Mouse (Mus musculus): Measurements from ENCODE around the gene Ppp1r1b.

The Ppp1r1b gene

GRCm38 (mm10) chr11:98346168-98346567, 2.0 kb upstream of the Ppp1r1b start:
- DNase-seq (ENCODE audit: low spot score in 2 of 2), result no peak

- DNase-seq (ENCODE audit: low spot score in 2 of 2), result no peak
These were observed 670 bp upstream of the Ppp1r1b start for GRCm38 (mm10) chr11:98347385-98348082.

GRCm38 (mm10) chr11:98349308-98349707, 1.1 kb downstream of the Ppp1r1b start:
- no peak for DNase-seq (ENCODE audit: low spot score in 2 of 2)

- DNase-seq (ENCODE audit: low spot score in 2 of 2), result no peak
These were observed 4.2 kb downstream of the Ppp1r1b start for GRCm38 (mm10) chr11:98352272-98352990.

- no peak for DNase-seq (ENCODE audit: low spot score in 2 of 2)
These were observed 5.5 kb downstream of the Ppp1r1b start for GRCm38 (mm10) chr11:98353651-98354211.

- no peak for DNase-seq (ENCODE audit: low spot score in 2 of 2)
These were observed 6.2 kb downstream of the Ppp1r1b start for GRCm38 (mm10) chr11:98354445-98354844.

- DNase-seq (ENCODE audit: low spot score in 2 of 2), result peak; percentile 59 to 76
These were observed 7.6 kb downstream of the Ppp1r1b start for GRCm38 (mm10) chr11:98355732-98356299.

GRCm38 (mm10) chr11:98356625-98357394, 8.6 kb downstream of the Ppp1r1b start:
- no peak for DNase-seq (ENCODE audit: low spot score in 2 of 2)

GRCm38 (mm10) chr11:98357396-98358160, 9.4 kb downstream of the Ppp1r1b start:
- no peak for DNase-seq (ENCODE audit: low spot score in 2 of 2)

GRCm38 (mm10) chr11:98358161-98359083, 10.2 kb downstream of the Ppp1r1b start, which contains the start of gene Stard3:
Gene Stard3, plus strand, starts transcription at chr11:98358368.
- peak; percentile 90 to 93 for DNase-seq (ENCODE audit: low spot score in 2 of 2)

- no peak for DNase-seq (ENCODE audit: low spot score in 2 of 2)
These were observed 12.8 kb downstream of the Ppp1r1b start for GRCm38 (mm10) chr11:98360866-98361521.

GRCm38 (mm10) chr11:98363817-98364216, 15.6 kb downstream of the Ppp1r1b start:
- DNase-seq (ENCODE audit: low spot score in 2 of 2), result no peak

GRCm38 (mm10) chr11:98364410-98364809, 16.2 kb downstream of the Ppp1r1b start:
- DNase-seq (ENCODE audit: low spot score in 2 of 2), result no peak

- DNase-seq (ENCODE audit: low spot score in 2 of 2), result no peak
These were observed 18.1 kb downstream of the Ppp1r1b start for GRCm38 (mm10) chr11:98366290-98366689.

GRCm38 (mm10) chr11:98367171-98367862, 19.1 kb downstream of the Ppp1r1b start:
- peak; percentile 40 to 54 for DNase-seq (ENCODE audit: low spot score in 2 of 2)

- no peak for DNase-seq (ENCODE audit: low spot score in 2 of 2)
These were observed 19.6 kb downstream of the Ppp1r1b start for GRCm38 (mm10) chr11:98367863-98368186.

GRCm38 (mm10) chr11:98369337-98369736, 21.1 kb downstream of the Ppp1r1b start:
- no peak for DNase-seq (ENCODE audit: low spot score in 2 of 2)

- DNase-seq (ENCODE audit: low spot score in 2 of 2), result no peak
These were observed 22.4 kb downstream of the Ppp1r1b start for GRCm38 (mm10) chr11:98370588-98370987.

All from thymus, postnatal 10 days (tissue).